Mouse (Mus musculus) gastrocnemius, postnatal 4 days (tissue): ENCODE results near the gene Glyctk. TPM values are rescaled to one million over a fixed set of nuclear protein-coding genes. Genes with fewer than 3 reads are reported as not detected.

ENCODE experiments used
- DNase-seq, 2 experiments: peaks; one replicate each; pipeline ENCODE4 v3.0.0; 2021 to 2022; ENCODE audit warnings: low spot score in 2 of 2, mixed read lengths in 2 of 2
- total RNA-seq, 2 experiments: library from RNA; stranded (reverse); gene quantifications; 2 replicates each; pipeline ENCODE4 v1.2.3; 2021

The Glyctk gene
- total RNA-seq, 2 experiments from 2014 or later, result 1.1 to 3.0 TPM

DNA sequence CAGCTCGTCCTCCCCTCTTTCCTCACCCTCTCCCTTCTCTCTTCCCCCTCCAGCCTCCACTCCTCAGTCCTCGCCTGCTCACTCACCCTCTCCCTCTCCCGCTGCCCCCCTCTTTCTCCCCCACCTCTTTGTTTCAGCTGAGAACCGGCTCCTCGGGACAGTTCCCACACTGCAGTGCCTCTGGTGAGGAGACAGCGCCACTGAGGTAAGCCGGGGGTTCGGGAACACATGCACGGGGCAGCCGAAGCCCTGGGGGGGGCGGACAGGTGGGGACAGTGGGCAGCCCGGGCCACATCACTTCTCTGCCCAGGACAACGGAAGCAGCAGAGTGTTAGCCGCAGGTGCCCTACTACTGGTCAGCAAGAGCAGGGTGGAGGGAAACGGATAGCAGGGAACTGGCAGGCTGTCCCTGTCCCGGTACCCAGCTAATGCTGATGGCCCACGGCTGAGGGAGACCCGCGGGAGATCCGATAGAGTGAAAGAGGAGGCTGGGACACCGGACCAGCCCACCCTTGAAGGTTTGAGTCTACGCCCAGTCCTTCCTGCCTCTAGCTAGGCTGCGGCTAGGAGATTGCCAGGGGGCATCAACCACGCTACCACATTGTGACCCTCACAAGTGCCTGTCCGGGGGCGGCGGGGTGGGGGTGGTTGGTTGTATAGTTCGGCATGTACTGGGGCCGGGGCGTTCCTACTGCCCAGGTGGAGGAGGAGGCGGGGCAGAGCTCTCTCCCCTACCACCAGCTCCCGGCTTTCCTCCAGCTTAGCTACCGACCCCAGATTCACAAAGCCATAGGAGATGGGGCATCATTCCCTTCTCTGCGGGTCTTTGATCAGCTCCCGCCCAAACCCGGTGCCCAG, 9.2 kb downstream of the Glyctk start:
- no peak for DNase-seq

DNA sequence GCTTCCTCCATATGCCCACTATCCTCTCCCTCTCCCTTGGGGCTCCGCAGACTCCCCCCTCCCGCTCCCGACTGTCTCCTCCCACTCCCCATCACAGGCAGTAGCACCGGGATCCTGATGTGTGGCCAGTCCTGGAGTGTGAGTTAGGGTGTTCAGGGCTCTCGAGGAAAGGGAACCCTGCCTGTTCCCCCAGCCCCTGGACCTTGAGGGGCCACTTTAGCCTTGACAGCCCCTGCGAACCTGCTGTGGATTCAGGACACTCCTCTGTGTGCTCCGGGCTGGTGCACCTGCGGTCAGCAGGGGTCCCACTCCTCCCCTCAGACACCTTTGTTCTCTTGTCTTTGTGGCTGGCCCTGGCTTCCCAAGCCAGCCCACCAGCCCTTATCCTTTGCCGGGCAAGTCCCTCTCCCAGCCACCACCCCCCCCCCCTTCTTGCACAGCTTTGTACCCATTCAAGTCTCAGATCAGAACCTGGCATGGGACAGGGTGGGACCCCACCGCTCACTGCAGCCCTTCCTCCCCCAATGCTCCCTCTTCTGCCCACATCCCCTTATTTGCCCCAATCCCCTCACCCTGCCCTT, 10.0 kb downstream of the Glyctk start:
- DNase-seq, result no peak

DNA sequence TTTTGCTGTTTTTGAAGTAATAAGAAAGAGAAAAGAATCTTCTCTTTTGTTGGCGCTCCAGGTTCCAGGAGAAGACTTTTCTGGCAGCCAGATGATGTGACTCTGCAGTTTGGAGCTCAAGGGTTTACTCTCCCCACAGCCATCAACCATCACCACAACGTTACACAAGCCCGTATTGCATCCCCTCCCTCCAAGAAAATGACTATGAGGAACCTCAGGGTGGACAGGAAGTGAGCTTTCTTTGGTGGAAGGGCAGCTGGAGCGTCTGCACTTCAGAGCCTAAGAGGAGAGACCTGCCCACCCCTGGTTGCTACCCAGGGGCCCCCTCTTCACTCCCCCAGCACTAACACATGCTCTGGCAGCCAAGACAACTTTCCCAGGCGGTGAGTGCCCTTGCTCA, 10.7 kb downstream of the Glyctk start:
- DNase-seq, result no peak

DNA sequence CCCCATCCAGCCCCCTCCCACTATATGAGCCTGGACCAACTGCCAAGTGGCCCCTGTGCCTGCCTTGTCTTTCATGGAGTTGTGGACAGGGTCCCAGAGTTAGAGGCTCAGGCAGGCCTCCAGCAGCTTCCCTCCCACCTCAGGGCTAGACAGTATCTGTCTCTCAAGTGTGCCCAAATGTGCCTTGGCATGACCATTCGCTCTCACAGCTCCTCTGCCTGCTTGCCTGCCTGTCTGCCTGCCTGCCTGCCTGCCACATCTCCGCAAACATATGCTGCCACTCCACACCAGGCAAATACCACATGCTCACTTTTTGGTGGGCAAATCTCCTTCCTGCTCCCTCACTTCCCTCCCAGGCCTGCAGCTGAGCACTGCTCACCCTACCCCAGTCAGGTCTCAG, 12.4 kb downstream of the Glyctk start:
- DNase-seq, result no peak

DNA sequence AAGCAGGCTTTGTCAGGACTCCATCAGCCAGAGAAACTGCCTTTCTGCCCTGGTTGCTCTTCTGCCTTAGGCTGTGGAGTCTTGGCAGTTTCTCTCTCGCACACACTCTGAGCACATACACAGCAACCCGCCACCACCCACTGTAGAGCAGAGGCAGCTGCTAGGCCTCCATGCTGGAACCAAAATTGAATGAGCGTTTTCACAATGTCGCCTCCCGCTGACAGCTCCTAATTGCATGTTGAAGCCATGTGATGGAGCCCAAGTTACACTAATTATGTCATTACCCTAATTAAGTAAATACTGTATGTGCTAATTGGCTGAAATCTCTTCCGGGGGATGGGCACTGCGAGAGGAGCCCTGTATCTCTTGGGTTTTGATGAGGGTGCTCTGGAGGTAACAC, 13.8 kb downstream of the Glyctk start:
- no peak for DNase-seq

DNA sequence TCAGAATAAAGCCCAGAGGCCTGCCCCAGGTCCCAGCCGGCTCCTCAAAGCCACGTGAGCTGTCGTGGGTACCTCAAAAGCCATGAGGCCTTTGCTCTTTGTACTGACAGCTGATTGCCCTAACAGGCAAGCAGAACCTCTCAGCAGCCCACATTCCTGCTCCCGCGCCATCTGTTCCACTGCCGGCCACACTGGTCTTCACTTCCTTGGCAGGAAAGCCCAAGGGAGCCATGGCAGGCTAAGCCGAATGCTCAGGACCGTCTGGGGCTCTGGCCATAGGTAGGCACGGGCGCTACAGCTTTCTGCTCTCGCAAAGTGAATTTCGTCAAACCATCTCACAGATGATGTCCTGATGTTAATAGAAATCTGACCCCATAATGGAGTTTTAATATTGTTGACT, 16.0 kb downstream of the Glyctk start:
- DNase-seq, result no peak

DNA sequence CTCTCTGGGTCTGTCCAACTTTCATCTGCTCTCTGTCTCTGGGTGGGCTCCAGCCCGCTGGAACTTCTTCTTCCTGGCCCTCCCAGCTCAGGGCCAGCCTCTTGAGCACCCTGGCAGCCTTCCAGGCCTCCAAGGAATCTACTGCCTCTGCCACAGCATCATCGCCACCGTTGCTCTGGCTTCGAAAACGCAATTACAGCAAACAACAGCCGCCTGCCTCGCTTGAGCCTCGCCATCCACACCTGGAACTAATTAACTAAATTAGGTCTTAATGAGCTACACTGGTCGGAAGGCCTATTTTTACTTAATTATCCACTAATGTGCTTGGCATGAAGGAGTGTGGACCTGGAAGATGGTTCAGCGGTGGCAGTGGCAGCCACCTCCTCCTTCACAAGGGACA, 18.2 kb downstream of the Glyctk start:
- DNase-seq, result no peak

DNA sequence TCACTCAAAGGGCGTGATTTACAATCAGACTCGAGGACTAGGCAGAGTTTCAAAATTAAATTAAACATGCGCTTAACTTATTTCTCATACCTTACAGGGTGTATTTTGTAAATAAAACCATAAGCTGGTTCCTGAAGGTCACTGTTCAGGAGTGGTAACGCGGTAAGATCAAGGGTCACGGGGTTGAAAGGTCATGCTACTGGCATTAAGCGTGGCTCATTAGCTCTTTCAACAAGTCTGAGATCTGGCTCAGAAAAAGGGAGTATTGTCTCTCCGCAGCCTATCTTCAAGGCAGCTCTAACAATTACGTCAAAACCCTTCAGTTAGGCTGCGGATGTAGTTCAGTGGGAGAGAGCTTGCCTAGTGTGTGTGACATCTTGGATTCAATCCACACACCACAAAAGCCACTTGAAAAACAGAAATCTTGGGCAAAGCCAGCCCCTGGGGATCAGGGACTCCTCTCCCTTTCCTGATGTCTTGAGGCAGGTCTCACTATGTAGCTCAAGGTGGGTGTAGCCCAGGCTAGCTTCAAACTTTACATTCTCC, 20.2 kb downstream of the Glyctk start:
- no peak for DNase-seq

DNA sequence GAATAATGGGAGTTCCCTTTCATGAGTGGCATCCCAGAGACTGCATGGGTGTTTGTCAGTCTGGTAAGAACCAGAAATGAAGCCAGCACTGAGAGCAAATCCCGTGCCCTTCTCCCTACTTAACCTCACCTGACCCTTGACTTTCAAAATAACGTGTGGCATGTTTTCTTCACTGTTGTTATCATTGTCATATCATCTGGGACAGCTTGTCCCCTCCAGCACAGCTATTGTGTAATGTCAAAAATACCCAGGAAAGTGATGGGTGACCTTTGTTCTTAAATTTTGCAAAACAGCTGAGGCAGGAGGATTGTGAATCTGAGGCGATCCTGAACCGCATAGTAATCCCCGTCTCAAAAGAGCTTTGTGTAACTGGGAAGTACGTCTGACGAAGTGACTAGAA, 27.7 kb downstream of the Glyctk start:
- no peak for DNase-seq

DNA sequence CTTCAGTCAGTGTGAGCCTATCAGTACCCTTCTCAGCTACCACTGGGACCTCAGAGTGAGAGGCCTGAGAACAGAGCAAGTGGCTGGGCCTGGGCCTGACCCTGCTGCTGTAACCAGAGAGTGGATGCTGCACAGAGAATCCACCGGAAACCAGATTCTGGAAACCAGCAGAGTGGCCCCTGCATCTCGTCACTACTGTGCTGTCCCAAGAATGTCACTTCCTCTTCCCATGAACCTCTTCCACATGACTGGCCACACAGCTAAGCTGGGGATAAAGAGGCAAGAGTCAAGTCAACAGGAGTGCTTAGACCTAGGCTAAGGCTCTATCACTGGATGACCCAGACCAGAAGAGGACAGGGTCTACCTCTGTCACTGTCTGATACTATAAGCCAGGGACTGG, 28.9 kb downstream of the Glyctk start:
- DNase-seq, result no peak

DNA sequence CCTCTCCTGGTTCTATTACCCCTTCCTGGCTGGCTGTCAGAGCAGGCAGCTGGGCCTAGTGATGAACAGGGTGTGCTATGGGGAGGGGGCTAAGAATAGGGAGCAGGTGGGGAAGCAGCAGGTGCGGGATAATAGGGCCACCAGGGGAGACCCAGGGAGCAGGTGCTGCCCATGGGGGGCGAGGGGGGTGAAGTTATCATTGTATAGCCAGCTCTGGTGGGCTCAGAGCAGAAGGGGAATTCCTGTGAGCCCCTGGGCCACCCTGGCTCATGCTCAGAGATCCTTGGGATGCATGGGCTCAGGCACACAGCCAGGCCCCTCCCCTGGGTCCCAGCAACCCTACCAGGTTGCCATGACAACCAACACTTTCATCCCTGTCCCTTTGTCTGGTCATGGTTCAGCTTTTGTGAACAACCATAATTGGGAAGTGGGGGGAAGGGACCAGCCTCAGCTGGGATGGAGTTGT, 31.1 kb downstream of the Glyctk start:
- no peak for DNase-seq

DNA sequence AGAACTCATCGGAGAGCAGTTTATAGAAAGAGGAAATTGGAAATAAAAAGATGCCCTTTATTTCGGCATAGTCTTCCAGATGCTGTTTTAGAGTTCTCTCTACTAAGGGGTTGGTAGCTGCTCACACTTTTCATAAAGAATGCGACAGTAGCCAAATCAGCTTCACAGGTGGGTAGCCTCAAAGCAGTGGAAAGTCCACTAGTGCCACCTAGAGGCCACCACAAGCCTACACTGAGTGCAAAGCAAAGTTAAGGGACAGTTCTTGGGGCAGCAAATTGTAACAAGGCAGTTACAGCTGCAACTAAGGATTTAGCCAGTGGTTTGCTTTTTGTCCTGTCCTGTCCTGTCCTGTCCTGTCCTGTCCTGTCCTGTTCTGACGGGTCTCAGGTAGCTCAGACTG, 34.3 kb downstream of the Glyctk start:
- no peak for DNase-seq

DNA sequence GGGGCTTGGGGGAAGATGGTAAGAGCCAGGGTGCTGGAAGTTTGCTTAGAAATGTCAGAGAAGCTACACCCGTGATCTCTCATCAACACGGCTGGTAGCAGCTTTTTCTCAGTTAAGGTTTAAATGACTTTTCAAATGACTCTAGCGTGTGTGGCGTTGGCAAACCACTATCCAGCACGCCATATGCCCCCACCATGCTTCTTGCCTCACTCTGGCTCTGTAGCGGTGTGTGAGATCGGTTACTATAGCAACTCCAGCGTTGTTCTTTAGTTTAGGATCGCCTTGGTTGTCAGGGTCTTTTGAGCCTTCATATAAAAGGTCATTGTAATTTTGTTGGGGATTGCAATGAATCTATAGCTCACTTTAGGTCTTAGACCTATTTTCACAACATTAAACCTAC, 38.9 kb downstream of the Glyctk start:
- DNase-seq, result no peak

DNA sequence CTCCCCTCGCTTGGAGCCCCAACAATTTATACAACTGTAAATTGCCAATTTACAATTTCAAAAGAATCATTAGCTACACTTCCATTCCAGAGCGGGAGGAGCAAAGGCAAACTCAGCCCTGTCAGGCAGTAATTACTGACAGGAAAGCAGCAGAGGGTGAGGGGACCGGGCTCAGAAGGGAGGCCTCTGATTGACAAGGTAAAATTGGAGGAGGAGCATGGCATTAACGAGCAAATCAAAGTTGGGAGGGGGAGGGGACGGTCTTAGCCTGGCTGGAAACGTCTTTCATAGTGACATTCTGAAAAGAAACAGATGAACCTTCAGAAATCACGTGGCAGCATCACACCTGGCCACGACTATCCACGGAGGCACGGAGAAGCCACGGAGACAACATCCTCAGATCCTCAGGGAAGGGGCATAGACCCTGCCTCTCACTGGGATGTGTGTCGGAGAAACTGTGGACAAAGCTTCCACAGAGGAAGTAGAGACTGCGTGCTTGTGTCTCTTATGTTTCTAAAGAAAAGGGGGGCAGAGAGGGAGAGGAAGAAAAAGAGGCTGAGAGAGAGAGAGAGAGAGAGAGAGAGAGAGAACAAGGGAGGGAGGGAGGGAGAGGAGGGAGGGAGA, 42.0 kb downstream of the Glyctk start:
- no peak for DNase-seq

DNA sequence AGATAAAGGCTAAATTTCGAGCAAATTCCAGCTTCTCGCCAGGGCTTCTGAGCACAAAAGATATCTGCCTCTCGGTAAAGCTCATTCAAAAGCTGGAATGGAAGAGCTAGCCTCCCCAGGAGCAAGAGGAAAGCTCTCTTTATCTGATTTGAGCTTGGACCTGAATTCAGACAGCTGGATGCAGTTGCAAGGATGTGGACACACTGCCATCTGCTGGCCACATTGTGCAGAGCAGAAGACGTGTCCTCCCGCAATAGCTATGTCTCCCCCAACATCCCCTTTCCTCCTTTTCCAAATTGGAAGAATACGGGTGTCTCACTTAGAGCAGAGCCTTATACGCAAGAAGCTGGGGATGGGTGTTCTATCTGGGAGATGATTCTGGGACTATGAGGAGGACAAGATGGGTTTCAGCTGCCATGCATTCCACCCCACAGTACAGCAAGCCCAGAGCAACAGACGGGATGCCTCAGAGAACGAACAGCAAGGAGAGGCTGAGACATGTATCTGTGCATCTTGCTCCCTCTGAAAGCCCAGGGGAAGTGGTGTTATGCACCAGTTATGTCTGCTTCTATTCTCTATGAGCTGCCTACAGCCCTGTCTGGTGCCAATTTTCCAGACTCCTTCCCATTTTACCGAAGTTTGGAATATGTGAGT, 45.0 kb downstream of the Glyctk start:
- DNase-seq, result peak; percentile 48 to 67

DNA sequence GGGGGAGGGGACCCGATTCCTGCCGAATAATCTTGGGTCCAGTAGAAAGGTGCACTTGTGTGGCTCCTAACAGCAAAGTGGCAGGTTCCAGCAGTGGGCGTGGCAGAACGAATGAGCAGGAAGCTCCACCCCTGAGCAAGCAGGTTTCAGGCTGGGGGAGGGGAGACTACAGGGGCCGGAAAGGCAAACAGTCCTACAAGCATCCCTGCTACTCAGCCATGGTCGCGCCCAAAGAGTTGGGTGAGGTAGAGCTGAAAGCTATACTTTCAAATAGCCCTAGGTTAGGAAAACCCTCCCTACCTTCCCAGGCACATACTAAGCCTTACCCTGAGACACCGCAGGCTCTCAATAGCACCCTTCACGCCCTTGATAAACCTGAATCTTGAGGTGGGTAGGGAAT, 51.7 kb downstream of the Glyctk start:
- no peak for DNase-seq

DNA sequence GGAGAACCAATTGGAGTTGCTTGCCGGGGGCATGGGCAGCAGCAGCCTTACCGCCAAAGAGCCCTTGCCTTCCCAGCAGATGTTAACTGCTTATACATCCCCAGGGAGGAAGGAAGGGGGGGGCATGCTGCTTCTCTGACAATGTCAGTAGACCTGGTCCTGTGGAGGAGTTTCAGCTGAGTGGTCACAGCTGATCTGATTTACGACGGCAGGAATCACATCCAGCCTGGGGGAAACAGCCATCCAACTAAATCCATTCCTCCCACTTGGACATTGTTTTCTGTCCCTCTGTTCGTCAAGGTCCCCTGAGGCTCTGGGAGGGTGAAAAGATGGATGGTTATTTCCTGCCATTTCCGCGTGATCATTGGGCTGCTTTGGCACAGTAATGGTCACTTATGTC, 53.5 kb downstream of the Glyctk start:
- no peak for DNase-seq
